Comparison of ENCODE assay signal across 8 mouse cellular contexts in genomic region chr2:48950252-48950315, GRCm38 (mm10). TPM values are rescaled to one million over a fixed set of nuclear protein-coding genes. Genes with fewer than 3 reads are reported as not detected.
A peak's percentile ranks its signal among the peaks of the same experiment; 100 is the strongest.
DNase-seq lines count a peak whose midpoint lies in the region; ATAC-seq and TF ChIP-seq lines count a peak whose summit lies in the region.

Gene Orc4 (minus strand): TSS chr2:48950277.

- no peak for DNase-seq in kidney, postnatal 0 days (ENCODE audit: low spot score)
- no peak for DNase-seq in kidney, adult 9 months
- DNase-seq in adrenal gland, postnatal 4 days (ENCODE audit: low spot score in 2 of 2), result no peak
- DNase-seq in gastrocnemius, postnatal 36 days, result no peak
- no peak for DNase-seq in cerebellum, postnatal 36 days
- DNase-seq in testis, postnatal 10 days (ENCODE audit: low spot score), result no peak

- 0 out of 2 replicates have a peak, but pooled peaks cover 6% of the 10 kb centered on the region for H3K4me1 ChIP-seq in kidney, postnatal 0 days (replicated peaks; ENCODE audit: insufficient read depth, low read length)
- no peaks in the 10 kb centered on the region for H3K4me1 ChIP-seq in intestine, postnatal 0 days (replicated peaks; ENCODE audit: control insufficient read depth, insufficient read depth, low read length)
- H3K4me1 ChIP-seq in midbrain, embryonic 12.5 days, result peaks cover 9% of the 10 kb centered on the region

- ATAC-seq in kidney, postnatal 0 days (replicated peaks; ENCODE audit: low FRiP score, low read depth), result no peak
- no peak for ATAC-seq in intestine, postnatal 0 days
- ATAC-seq in midbrain, embryonic 12.5 days (ENCODE audit: low FRiP score, low read depth), result no peak

- peak within 1 kb of the TSS; percentile 92 for H3K4me3 ChIP-seq in kidney, postnatal 0 days (replicated peaks; ENCODE audit: low read depth, low read length)
- H3K4me3 ChIP-seq in intestine, postnatal 0 days (ENCODE audit: low read depth, low read length), result peak within 1 kb of the TSS; percentile 97
- H3K4me3 ChIP-seq in midbrain, embryonic 12.5 days, result peak within 1 kb of the TSS; percentile 89

- 0% methylated on average over 2 of the region's 2 CpGs for WGBS in kidney, postnatal 0 days
- 0% methylated on average over 2 of the region's 2 CpGs for WGBS in intestine, postnatal 0 days
- 0% methylated on average over 2 of the region's 2 CpGs for WGBS in midbrain, embryonic 12.5 days

- no peaks in the 10 kb centered on the region for H3K27me3 ChIP-seq in kidney, postnatal 0 days (ENCODE audit: insufficient read depth, low read length)
- no peaks in the 10 kb centered on the region for H3K27me3 ChIP-seq in intestine, postnatal 0 days (replicated peaks; ENCODE audit: control insufficient read depth, insufficient read depth, low read length)
- no peaks in the 10 kb centered on the region for H3K27me3 ChIP-seq in midbrain, embryonic 12.5 days

- peak within 1 kb of the TSS; percentile 68 for H3K4me2 ChIP-seq in kidney, postnatal 0 days (ENCODE audit: low read length)
- peak within 1 kb of the TSS; percentile 76 for H3K4me2 ChIP-seq in intestine, postnatal 0 days (replicated peaks; ENCODE audit: low read depth)
- H3K4me2 ChIP-seq in midbrain, embryonic 12.5 days (replicated peaks), result peak within 1 kb of the TSS; percentile 78

- H3K9ac ChIP-seq in kidney, postnatal 0 days (ENCODE audit: low read depth, low read length), result peak within 1 kb of the TSS; percentile 92
- H3K9ac ChIP-seq in intestine, postnatal 0 days (ENCODE audit: low read depth, low read length), result peak within 1 kb of the TSS; percentile 95
- peak within 1 kb of the TSS; percentile 89 for H3K9ac ChIP-seq in midbrain, embryonic 12.5 days (replicated peaks)

- peak within 1 kb of the TSS; percentile 98 for H3K27ac ChIP-seq in kidney, postnatal 0 days
- H3K27ac ChIP-seq in intestine, postnatal 0 days (ENCODE audit: low read depth, low read length), result peak within 1 kb of the TSS; percentile 95
- H3K27ac ChIP-seq in midbrain, embryonic 12.5 days (replicated peaks), result peak within 1 kb of the TSS; percentile 96

- H3K9me3 ChIP-seq in kidney, postnatal 0 days (replicated peaks; ENCODE audit: low read length), result no peaks in the 10 kb centered on the region
- no peaks in the 10 kb centered on the region for H3K9me3 ChIP-seq in intestine, postnatal 0 days (ENCODE audit: control insufficient read depth)
- H3K9me3 ChIP-seq in midbrain, embryonic 12.5 days, result no peaks in the 10 kb centered on the region

- H3K36me3 ChIP-seq in kidney, postnatal 0 days (ENCODE audit: insufficient read depth, low read length), result no peaks in the 10 kb centered on the region
- H3K36me3 ChIP-seq in intestine, postnatal 0 days (ENCODE audit: control insufficient read depth, insufficient read depth), result no peaks in the 10 kb centered on the region
- H3K36me3 ChIP-seq in midbrain, embryonic 12.5 days, result no peaks in the 10 kb centered on the region

- no peak for TF ChIP-seq CTCF in kidney, postnatal 0 days (IDR thresholded peaks at IDR 0.05; ENCODE audit: low read depth)
- TF ChIP-seq CTCF in intestine, postnatal 0 days (IDR thresholded peaks at IDR 0.05; ENCODE audit: low read depth), result no peak

- intact Hi-C loops in gastrocnemius, postnatal 36 days (cut with DNase I), result no loop called here

RNA-seq across cellular contexts. Expression of gene Orc4, which starts in this region (rescaled TPM):
- 77.3 and 77.8 TPM in 2 replicates for polyA plus RNA-seq in kidney, postnatal 0 days (2015; fragmentation: Nextera tagmentation; extraction: Ambion mirVana)
- total RNA-seq in adrenal gland, postnatal 4 days (2021), result 10 to 100 TPM; 59.4 to 62.8 TPM
- 10 to 100 TPM; 26.2 to 30.1 TPM for total RNA-seq in gastrocnemius, postnatal 36 days (2021)
- polyA plus RNA-seq in intestine, postnatal 0 days (2015; fragmentation: Nextera tagmentation; extraction: Ambion mirVana), result 48.2 and 54.6 TPM in 2 replicates
- polyA plus RNA-seq in midbrain, embryonic 12.5 days (2016; fragmentation: Nextera tagmentation; extraction: Ambion mirVana), result 126 and 135 TPM in 2 replicates
